In the genomic region with DNA sequence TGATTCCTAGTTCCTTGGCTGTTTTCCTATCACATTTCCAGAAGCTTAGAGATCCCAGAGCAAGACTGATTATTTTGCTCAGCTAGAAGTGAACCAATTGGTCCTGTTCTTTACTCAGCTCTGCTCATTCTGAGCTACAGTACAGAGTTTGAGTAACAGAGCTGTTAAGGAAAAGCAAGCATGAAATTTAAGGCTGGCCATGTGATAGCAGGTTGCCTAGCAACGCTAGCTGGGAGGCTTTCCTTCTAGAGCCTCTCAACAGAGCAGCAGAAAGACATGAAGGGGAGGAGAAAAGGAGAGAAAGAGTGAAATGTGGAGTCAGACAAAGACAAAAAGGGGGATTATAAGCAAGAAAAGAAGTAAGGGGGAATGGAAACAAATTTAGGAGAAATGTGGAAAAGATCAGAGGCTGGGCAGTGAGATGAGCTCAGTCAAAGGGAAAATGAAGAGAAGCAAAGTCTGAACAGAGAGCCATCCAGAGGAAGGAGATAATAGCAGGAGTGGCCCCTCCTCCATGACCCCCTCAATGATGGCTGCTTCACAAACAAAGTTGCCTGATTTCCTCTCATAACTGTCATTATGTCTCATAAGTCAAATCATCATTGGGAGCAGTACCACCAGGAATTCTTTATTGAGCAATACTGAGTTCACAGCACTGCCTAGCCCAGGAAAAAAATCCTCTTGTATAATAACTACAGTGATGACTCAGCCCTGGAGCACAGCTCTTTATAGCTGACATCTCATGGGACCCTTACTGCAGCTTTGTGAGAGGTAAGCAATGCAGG, we compare ENCODE assay signal across 10 mouse cellular contexts. TPM values are rescaled to one million over a fixed set of nuclear protein-coding genes. Genes with fewer than 3 reads are reported as not detected.
DNase-seq lines count a peak whose midpoint lies in the region; ATAC-seq lines count a peak whose summit lies in the region.
"Had no signal": no experiment of that assay in that cellular context is flagged by ENCODE, and none has a peak within 500 bp of the region (broad histone marks: within the 10 kb centered on the region; RNA-seq: fewer than 3 reads in every experiment).

No protein-coding gene starts in this region.

- peak; percentile 100 for ATAC-seq in frontal cortex, adult (ENCODE audit: low TSS enrichment)
- no peak for ATAC-seq in monocyte, adult 5-6 weeks (replicated peaks; ENCODE audit: insufficient number of reproducible peaks, low FRiP score, low TSS enrichment, poor library complexity, severe bottlenecking)

- intact Hi-C loops in left cerebral cortex, postnatal 36 days (cut with DNase I), result loop anchor here (10.0 kb wide), 1 partner anchor 134 kb away; the partner anchor contains the start of gene Gabra3

- peak; percentile 5 to 35 for DNase-seq in layer of hippocampus, adult 18-20 months (ENCODE audit: low spot score in 2 of 2)
- no peak for DNase-seq in layer of hippocampus, adult 9-10 months (ENCODE audit: low spot score)
- DNase-seq in left cerebral cortex, postnatal 36 days (ENCODE audit: low spot score in 2 of 2), result peak; percentile 9 to 10
- DNase-seq in right cerebral cortex, postnatal 36 days (ENCODE audit: low spot score in 2 of 2), result peak; percentile 16 to 41
- DNase-seq in kidney, postnatal 10 days, result no peak
- no peak for DNase-seq in kidney, adult 18-20 months
- DNase-seq: cerebellum, adult 2 months had no signal

RNA-seq across cellular contexts. Expression of gene Gabrq, which starts 36.0 kb away (rescaled TPM):
- under 1 TPM; 0.36 to 0.89 TPM for total RNA-seq in layer of hippocampus, adult 18-20 months (2021)
- total RNA-seq in left cerebral cortex, postnatal 36 days (2021), result 1 to 10 TPM; 1.4 to 1.8 TPM
- total RNA-seq in monocyte, adult 5-6 weeks (2017), result not detected in 3 replicates
- total RNA-seq: CH12.LX had no signal

Comparison
In these comparisons a context has a peak if more than half of its experiments do, and no peak if none do; other contexts are left out.
1. DNase-seq: peak in layer of hippocampus, adult 18-20 months (2 of 2), left cerebral cortex, postnatal 36 days (2 of 2) and right cerebral cortex, postnatal 36 days (2 of 2); none in layer of hippocampus, adult 9-10 months (single experiment), kidney, postnatal 10 days (single experiment) and kidney, adult 18-20 months (single experiment).